Mouse (Mus musculus) mouse embryonic stem cell (cell line): Measurements from ENCODE around the gene Pip5k1c.

ENCODE experiments used
- in situ Hi-C, 2 experiments: fragments of 300-500 bp; cut with MboI; formaldehyde crosslinking; loops; 1 replicate in 1 of 2; 3 replicates in 1 of 2; pipeline ENCODE4 v1.14.3; 2019 to 2020; ENCODE audit warnings: low sequenced_read_pairs in 2 of 2, low pct_unique_long_range_greater_than_20kb in 1 of 2, mixed read lengths in 1 of 2; ENCODE audit not compliant: unreplicated experiment in 1 of 2

Gene Pip5k1c

GRCm38 (mm10) chr10:81298369-81299100 is 5.8 kb downstream of the Pip5k1c start:
- in situ Hi-C loops: no loop called here

GRCm38 (mm10) chr10:81299585-81300351 is 7.0 kb downstream of the Pip5k1c start:
- in situ Hi-C loops: no loop called here

GRCm38 (mm10) chr10:81300352-81300907 is 7.7 kb downstream of the Pip5k1c start:
- in situ Hi-C loops: no loop called here

- in situ Hi-C loops: no loop called here
These were observed 8.6 kb downstream of the Pip5k1c start for GRCm38 (mm10) chr10:81301321-81301720.

- in situ Hi-C loops: no loop called here
These were observed 9.5 kb downstream of the Pip5k1c start for GRCm38 (mm10) chr10:81302288-81302687.

GRCm38 (mm10) chr10:81302781-81303218 is 10.0 kb downstream of the Pip5k1c start:
- in situ Hi-C loops: no loop called here

GRCm38 (mm10) chr10:81303258-81303657 is 10.5 kb downstream of the Pip5k1c start:
- in situ Hi-C loops: no loop called here

- in situ Hi-C loops: no loop called here
These were observed 11.0 kb downstream of the Pip5k1c start for GRCm38 (mm10) chr10:81303761-81304160.

GRCm38 (mm10) chr10:81304597-81305238 is 12.0 kb downstream of the Pip5k1c start:
- in situ Hi-C loops: no loop called here

- in situ Hi-C loops: no loop called here
These were observed 12.9 kb downstream of the Pip5k1c start for GRCm38 (mm10) chr10:81305663-81306062.

- in situ Hi-C loops: no loop called here
These were observed 13.5 kb downstream of the Pip5k1c start for GRCm38 (mm10) chr10:81306173-81306668.

GRCm38 (mm10) chr10:81306837-81307682 is 14.3 kb downstream of the Pip5k1c start:
- in situ Hi-C loops: no loop called here

GRCm38 (mm10) chr10:81309571-81309970 is 16.8 kb downstream of the Pip5k1c start:
- in situ Hi-C loops: no loop called here

GRCm38 (mm10) chr10:81313581-81313980 is 20.8 kb downstream of the Pip5k1c start:
- in situ Hi-C loops: no loop called here

- in situ Hi-C loops: no loop called here
These were observed 21.4 kb downstream of the Pip5k1c start for GRCm38 (mm10) chr10:81314201-81314600.

GRCm38 (mm10) chr10:81315587-81315986 is 22.8 kb downstream of the Pip5k1c start:
- in situ Hi-C loops: no loop called here

- in situ Hi-C loops: no loop called here
These were observed 23.7 kb downstream of the Pip5k1c start for GRCm38 (mm10) chr10:81316338-81317060.
